Mouse (Mus musculus) spleen, adult 2 months (tissue): Measurements from ENCODE around the gene Tph1.

Source experiments
- CTCF ChIP-seq: fragments of 200-500 bp; IDR thresholded peaks from 2 replicates; pipeline ENCODE4 v1.5.1; 2011; ENCODE audit warnings: mild to moderate bottlenecking, inconsistent platforms; ENCODE audit not compliant: insufficient read depth, insufficient read length, insufficient replicate concordance; ENCODE audit errors: extremely low read depth
- POLR2A ChIP-seq: fragments of 200-500 bp; IDR thresholded peaks from 2 replicates; pipeline ENCODE4 v1.6.1; 2011; ENCODE audit warnings: low read depth, low read length, inconsistent platforms

DNA sequence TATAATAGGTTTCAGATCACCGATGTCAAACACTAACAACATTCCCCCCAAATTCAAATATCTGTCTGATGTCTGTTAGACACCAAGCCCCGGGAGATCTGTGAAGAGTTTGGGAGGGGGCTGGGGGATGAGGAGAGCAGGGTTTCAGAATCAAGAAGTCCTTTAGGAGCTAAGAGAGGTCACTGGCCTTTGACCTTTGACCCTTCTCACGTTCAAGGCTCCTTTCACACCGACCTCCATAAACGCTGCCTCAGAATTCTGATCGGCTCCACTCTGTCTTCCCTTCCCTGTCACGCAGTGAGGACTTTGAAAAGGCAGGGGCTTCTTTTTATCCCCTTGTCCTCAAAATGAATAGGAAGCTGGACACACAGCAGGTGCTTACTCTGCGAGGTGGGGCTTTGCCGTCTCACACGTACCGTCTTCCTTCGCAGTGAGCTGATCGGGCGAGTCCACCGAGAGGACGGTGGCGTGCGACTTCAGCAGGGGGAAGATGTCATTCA, 10.7 kb downstream of the Tph1 start:
- TF ChIP-seq CTCF (no peak), POLR2A (no peak)
